Mouse (Mus musculus) erythroblast, adult 5-6 weeks (primary cell): ENCODE data around the gene Usp20. TPM values are rescaled to one million over a fixed set of nuclear protein-coding genes. Genes with fewer than 3 reads are reported as not detected.
A peak's percentile ranks its signal among the peaks of the same experiment; 100 is the strongest.

Experiments used
- ATAC-seq: replicated peaks from 2 replicates; pipeline ENCODE4 v1.8.0; 2016; ENCODE audit warnings: moderate number of reproducible peaks, mild to moderate bottlenecking, moderate TSS enrichment, inconsistent platforms; ENCODE audit not compliant: poor library complexity, low FRiP score, severe bottlenecking
- total RNA-seq, 2 experiments: library from RNA; stranded (forward) in 1 of 2; stranded (reverse) in 1 of 2; fragments of 150-400 nt in 1 of 2; fragments of 200-764, 138-1000 nt in 1 of 2; gene quantifications; 2 replicates each; pipeline versions ENCODE4 v1.2.3 to v1.2.4; 2015 to 2017; ENCODE audit warnings: low replicate concordance in 2 of 2

Gene Usp20
- total RNA-seq, 2 experiments from 2014 or later: 0.19 to 0.60 TPM

- ATAC-seq: no peak
Observed at GRCm38 (mm10) chr2:31031972-31032371, 49.9 kb downstream of the Usp20 start.

DNA sequence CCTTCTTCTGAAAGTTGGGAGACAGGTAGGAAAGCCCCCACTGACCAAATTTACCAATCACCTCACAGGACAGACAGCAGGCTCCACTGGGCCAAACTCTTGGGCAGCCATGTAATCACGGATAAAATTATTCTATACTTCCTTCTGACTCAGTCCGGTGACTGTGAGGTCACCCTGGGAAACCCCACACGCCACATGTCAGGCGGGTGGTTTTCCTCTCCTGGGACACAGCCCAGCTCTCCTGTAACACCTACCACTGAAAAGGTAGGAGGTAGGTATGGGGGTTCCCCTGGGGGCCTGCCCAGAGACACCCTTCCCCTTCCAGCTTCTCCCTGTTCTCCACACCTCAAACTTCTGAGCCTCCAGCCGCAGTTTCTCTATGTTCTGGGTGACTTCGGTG is 54.7 kb downstream of the Usp20 start:
- ATAC-seq: no peak

DNA sequence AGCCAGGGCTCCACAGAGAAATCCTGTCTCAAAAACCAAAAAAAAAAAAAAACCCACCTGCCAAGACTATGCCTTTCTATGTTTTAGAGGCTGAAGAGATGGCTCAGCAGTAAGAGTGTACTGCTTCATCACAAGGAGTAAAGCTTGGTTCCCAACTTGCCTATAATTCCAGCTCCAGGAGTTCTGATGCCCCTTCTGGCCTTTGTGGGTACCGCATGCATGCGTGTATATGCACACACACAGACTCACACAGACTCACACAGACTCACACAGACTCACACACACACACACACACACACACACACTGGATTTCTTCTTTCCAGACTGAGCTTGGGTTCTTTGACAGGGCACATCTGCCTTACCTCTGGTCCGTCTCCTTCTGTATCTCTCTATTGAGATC is 58.0 kb downstream of the Usp20 start:
- no peak for ATAC-seq

DNA sequence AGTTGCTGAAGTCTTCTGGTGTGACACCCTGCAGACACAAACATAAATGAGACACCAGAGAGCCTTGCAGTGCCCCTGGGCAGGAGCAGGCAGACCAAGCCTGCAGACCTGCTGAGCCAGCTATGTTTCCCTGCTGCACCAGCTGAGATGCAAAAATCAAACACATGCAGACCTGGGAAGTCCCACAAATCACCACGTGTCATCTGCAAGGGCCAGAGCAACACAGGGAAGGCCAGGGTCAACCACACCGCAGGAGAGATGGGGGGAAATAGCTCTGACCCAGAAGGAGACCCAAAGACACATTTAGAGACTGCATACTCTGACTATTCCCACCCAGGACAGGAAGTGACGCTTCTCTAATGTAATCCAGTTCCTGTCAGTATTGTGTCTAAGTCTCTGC is 58.4 kb downstream of the Usp20 start:
- ATAC-seq: no peak

DNA sequence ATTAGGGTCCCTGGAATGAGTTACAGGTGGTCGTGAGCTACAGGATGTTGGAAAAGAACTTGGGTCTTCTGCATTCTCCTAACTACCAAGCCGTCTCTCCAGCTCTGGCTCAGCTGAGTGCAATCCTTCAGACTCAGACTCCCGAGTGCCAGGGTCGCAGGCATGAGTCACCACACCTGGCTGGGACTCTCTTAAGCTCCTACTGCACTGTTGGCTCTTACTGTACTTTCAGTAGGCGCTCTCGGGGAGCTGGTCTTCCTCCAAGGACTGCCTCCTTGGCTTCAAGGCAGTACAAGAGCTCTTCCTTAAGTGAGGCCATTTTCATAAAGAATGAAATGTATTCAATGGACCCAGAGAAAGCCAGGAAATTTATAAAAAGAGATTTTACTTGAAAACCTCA is 59.3 kb downstream of the Usp20 start:
- no peak for ATAC-seq

- ATAC-seq: no peak
Observed at GRCm38 (mm10) chr2:31042881-31043280, 60.8 kb downstream of the Usp20 start.

GRCm38 (mm10) chr2:31043856-31044255 is 61.8 kb downstream of the Usp20 start:
- ATAC-seq: no peak

DNA sequence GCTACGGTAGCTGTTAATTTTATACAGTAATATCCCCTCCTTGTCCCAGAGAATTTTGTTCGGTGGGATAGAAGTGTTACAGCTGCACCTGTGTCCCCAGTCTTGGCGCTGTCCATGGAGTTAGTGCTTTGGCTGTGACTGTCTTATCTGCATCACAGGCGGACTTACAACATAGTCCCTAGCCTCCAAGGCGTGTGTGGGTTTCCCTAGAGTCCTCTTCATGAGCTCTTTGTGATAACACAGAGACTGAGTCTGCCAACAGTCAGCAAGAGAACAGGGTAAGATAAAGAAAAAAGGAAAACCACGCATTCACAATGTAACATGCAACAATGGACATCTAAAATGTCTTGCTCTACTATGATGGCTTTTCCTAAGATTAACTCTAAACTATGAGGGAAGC is 66.0 kb downstream of the Usp20 start:
- no peak for ATAC-seq

GRCm38 (mm10) chr2:31052441-31052840 is 70.4 kb downstream of the Usp20 start:
- no peak for ATAC-seq

GRCm38 (mm10) chr2:31053426-31053825 is 71.3 kb downstream of the Usp20 start:
- ATAC-seq: no peak

- no peak for ATAC-seq
Observed at GRCm38 (mm10) chr2:31053851-31054340, 71.8 kb downstream of the Usp20 start.

- no peak for ATAC-seq
Observed at GRCm38 (mm10) chr2:31056070-31056469, 74.0 kb downstream of the Usp20 start.

DNA sequence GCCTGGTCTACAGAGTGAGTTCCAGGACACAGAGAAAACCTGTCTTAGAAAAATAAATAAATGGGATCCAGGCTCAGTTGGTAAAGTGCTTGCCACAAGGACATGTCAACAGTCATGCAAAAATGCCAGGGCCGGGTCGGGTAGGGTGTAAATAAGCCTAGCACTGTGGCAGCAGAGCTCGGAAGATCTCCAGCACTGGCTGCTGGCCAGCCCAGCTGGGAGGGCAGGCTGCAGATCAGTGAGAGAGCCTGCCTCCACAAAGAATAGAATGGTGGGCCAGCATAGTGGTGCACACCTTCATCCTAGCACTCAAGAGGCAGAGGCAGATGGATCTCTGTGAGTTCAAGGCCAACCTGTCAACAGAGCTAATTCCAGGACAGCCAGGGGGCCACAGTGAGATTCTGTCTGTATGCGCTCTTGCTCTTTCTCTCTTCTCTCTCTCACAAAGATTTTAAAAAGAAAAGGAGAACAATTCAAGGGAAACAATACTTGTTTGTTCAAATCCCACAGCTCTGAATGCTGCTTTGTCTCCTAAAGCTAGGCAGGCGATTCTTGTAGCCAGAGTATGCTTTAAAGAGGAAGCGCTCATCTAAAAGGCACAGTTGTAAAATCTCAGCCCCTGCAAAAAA is 75.6 kb downstream of the Usp20 start:
- no peak for ATAC-seq

GRCm38 (mm10) chr2:31058443-31058842 is 76.4 kb downstream of the Usp20 start:
- no peak for ATAC-seq

DNA sequence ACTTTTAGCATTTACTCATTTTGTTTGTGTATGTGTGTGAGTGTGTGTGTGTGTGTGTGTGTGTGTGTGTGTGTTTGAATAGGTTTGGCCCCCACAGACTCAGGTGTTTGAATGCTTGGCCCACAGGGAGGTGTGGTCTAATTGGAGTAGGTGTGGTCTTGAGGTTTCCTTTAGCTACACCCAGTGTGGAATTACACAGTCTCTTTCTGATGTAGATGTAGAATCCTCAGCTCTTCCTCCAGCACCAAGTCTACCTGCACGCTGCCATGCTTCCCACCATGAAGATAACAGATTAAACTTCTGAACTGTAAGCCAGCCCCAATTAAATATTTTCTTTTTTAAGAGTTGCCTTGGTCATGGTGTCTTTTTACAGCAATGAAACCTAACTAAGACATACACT is 78.2 kb downstream of the Usp20 start:
- no peak for ATAC-seq

DNA sequence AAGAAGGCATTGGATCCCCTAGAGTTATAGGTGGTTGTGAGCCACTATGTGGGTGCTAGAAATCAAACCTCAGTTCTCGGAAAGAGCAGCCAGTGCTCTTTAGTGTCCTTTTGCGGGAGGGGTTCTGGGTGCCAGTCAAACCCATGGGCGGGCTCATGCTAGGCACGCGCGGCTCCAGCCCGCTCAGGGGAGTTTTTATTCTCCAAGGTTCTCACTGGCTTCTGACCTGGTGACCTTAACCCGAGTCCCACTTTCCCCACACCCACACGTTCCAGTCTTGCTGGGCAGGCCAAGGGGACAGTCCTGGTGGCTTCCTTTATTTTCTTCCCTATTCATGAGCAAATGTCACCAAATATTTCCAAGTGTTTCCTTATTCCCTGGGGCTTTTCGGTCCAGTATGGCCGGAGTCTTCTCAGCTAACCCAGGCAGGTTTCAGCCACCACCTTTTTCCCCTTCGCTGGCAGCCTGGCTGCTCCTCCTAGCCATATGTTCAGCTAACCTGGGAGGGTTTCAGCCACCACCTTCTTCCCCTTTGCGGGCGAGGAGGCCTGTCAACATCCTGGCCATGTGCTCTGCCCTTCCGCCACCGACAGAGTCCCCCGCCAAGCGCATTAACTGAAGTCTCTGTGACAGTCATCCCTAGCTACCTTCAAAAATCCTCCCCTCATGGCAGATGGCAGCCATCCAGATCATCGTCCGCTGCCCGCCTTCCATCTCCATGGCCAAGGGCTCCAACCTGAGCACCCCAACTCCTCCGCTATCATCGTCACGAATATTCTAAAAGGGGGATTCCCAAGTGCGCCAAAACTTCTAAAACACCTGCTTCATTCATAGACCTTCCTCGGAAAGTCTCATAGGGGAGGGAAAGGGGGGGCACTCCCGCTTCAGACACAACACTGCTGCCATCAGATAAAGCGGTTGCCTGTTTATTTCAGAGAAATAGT is 79.0 kb downstream of the Usp20 start:
- ATAC-seq: peak; percentile 64

GRCm38 (mm10) chr2:31061868-31062628 is 80.0 kb downstream of the Usp20 start:
- no peak for ATAC-seq

DNA sequence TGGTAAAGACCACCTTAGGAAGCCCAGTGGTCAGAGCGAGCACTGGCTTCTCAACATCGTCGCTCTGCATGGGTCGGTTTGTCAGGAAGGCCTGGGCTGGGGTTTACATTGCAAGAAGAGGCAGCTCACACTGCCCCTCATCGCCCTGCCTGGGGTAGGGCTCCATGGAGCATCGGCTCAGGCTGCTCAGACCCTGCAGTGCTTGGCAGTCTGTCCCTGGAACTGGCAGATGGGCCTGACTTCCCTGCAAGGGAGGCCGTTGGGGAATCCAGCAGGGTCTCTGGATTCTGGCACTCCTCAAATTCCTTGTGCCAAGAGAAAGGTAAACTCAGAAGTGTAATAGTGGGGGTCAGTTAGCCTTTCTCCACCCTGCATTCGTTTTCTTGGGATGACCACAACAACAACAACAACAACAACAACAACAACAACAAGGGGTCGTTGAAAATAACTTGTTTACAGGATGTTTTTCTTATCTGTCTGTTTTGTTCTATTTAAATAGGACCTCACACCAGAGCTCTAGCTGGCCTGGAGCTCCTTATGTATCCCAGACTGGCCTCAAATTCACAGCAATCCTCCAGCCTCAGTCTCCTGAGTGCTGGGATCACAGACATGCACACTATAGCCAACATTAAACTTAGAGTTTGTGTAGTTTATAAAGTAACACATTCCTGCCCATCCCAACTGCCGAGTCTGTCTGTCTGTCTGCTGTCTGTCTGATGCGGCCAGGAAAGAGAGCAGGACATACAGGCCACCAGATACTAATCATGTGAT is 84.1 kb downstream of the Usp20 start:
- no peak for ATAC-seq

- no peak for ATAC-seq
Observed at GRCm38 (mm10) chr2:31067059-31067595, 85.0 kb downstream of the Usp20 start.
